Mouse (Mus musculus) heart, embryonic 10.5 days (tissue): ENCODE results near the gene Frzb. TPM values are rescaled to one million over a fixed set of nuclear protein-coding genes. Genes with fewer than 3 reads are reported as not detected.

ENCODE experiments used
- DNase-seq: peaks from one replicate; pipeline ENCODE4 v3.0.0-alpha.2; 2017; ENCODE audit warnings: low spot score
- H3K27ac ChIP-seq: fragments of 300-500 bp; sonication (generic); 2 replicates; pipeline ENCODE4 v1.5.1; 2016; ENCODE audit warnings: mild to moderate bottlenecking
- H3K27me3 ChIP-seq: fragments of 300-500 bp; sonication (generic); 2 replicates; pipeline ENCODE4 v1.6.1; 2016; ENCODE audit warnings: mild to moderate bottlenecking; ENCODE audit not compliant: poor library complexity, insufficient read depth, severe bottlenecking
- H3K36me3 ChIP-seq: fragments of 300-500 bp; sonication (generic); 2 replicates; pipeline ENCODE4 v1.6.1; 2016; ENCODE audit warnings: mild to moderate bottlenecking, moderate library complexity
- H3K4me1 ChIP-seq: fragments of 300-500 bp; sonication (generic); 2 replicates; pipeline ENCODE4 v1.6.1; 2016; ENCODE audit warnings: mild to moderate bottlenecking
- H3K4me3 ChIP-seq: fragments of 300-500 bp; sonication (generic); 2 replicates; pipeline ENCODE4 v1.5.1; 2016; ENCODE audit warnings: mild to moderate bottlenecking, moderate library complexity
- H3K9me3 ChIP-seq: fragments of 300-500 bp; sonication (generic); 2 replicates; pipeline ENCODE4 v1.6.1; 2016; ENCODE audit warnings: mild to moderate bottlenecking, moderate library complexity
- WGBS: fragments of 180-500 bp; shearing (Covaris S2); methylation state at CpG from one replicate; pipeline ENCODE4 v1.1.7; 2016; 5-methylcytosine and 5-hydroxymethylcytosine counted together
- polyA plus RNA-seq: library from polyadenylated mRNA; unstranded; fragments of >200 nt; fragmentation: Nextera tagmentation; extraction: Ambion mirVana; gene quantifications from 2 replicates; pipeline ENCODE4 v1.2.1, GENCODE M21; 2016

Gene Frzb
- polyA plus RNA-seq, 1 experiment from 2014 or later, result 8.9 TPM

- DNase-seq, result no peak
These were observed 2.7 kb downstream of the Frzb start for GRCm38 (mm10) chr2:80444418-80445365.

GRCm38 (mm10) chr2:80443962-80444361, 3.5 kb downstream of the Frzb start:
- DNase-seq, result no peak
- Histone ChIP-seq H3K4me3 (no peak overlapping the region), H3K4me1 (peaks cover 11% of the 10 kb centered on the region), H3K36me3 (no peaks in the 10 kb centered on the region), H3K9me3 (0 out of 2 replicates have a peak, but pooled peaks cover 3% of the 10 kb centered on the region), H3K27ac (no peak overlapping the region), H3K27me3 (peaks cover 23% of the 10 kb centered on the region)
- 89% methylated on average over 2 of the region's 2 CpGs for WGBS

More at GRCm38 (mm10) chr2:80444418-80445365, 2.7 kb downstream of the Frzb start:
- Histone ChIP-seq H3K27ac (no peak overlapping the region), H3K4me3 (no peak overlapping the region), H3K27me3 (peaks cover 23% of the 10 kb centered on the region), H3K9me3 (0 out of 2 replicates have a peak, but pooled peaks cover 3% of the 10 kb centered on the region), H3K36me3 (no peaks in the 10 kb centered on the region), H3K4me1 (peaks cover 11% of the 10 kb centered on the region)
- 68% methylated on average over 14 of the region's 14 CpGs for WGBS

GRCm38 (mm10) chr2:80441386-80441785, 6.0 kb downstream of the Frzb start:
- Histone ChIP-seq H3K9me3 (0 out of 2 replicates have a peak, but pooled peaks cover 3% of the 10 kb centered on the region), H3K36me3 (no peaks in the 10 kb centered on the region), H3K27ac (no peak overlapping the region), H3K27me3 (peaks cover 18% of the 10 kb centered on the region), H3K4me1 (peaks cover 2% of the 10 kb centered on the region; the same call in 1 of the 2 replicates), H3K4me3 (no peak overlapping the region)
- DNase-seq, result no peak
- 95% methylated on average over 3 of the region's 3 CpGs for WGBS

- Histone ChIP-seq H3K9me3 (0 out of 2 replicates have a peak, but pooled peaks cover under 1% of the 10 kb centered on the region), H3K4me3 (no peak overlapping the region), H3K27me3 (no peaks in the 10 kb centered on the region), H3K36me3 (no peaks in the 10 kb centered on the region), H3K27ac (no peak overlapping the region), H3K4me1 (no peaks in the 10 kb centered on the region)
- 72% methylated on average over 3 of the region's 3 CpGs for WGBS
- no peak for DNase-seq
These were observed 8.6 kb downstream of the Frzb start for GRCm38 (mm10) chr2:80438854-80439253.

- no peak for DNase-seq
- H3K27me3 ChIP-seq, result no peaks in the 10 kb centered on the region
- no peak overlapping the region for H3K27ac ChIP-seq
- WGBS, result 80% methylated on average over 2 of the region's 2 CpGs
- no peaks in the 10 kb centered on the region for H3K4me1 ChIP-seq
- H3K36me3 ChIP-seq, result no peaks in the 10 kb centered on the region
- no peaks in the 10 kb centered on the region for H3K9me3 ChIP-seq
- H3K4me3 ChIP-seq, result no peak overlapping the region
These were observed 10.0 kb downstream of the Frzb start for GRCm38 (mm10) chr2:80437401-80437800.

- no peak overlapping the region for H3K27ac ChIP-seq
- no peaks in the 10 kb centered on the region for H3K27me3 ChIP-seq
- DNase-seq, result no peak
- H3K9me3 ChIP-seq, result no peaks in the 10 kb centered on the region
- WGBS, result 70% methylated on average over 11 of the region's 11 CpGs
- no peak overlapping the region for H3K4me3 ChIP-seq
- H3K4me1 ChIP-seq, result peaks cover 5% of the 10 kb centered on the region; the same call in 1 of the 2 replicates
- no peaks in the 10 kb centered on the region for H3K36me3 ChIP-seq
These were observed 12.4 kb downstream of the Frzb start for GRCm38 (mm10) chr2:80434783-80435572.

GRCm38 (mm10) chr2:80433254-80433876, 14.1 kb downstream of the Frzb start:
- peaks cover 7% of the 10 kb centered on the region; the same call in 1 of the 2 replicates for H3K4me1 ChIP-seq
- 64% methylated on average over 6 of the region's 6 CpGs for WGBS

GRCm38 (mm10) chr2:80430357-80431053, 16.9 kb downstream of the Frzb start:
- no peaks in the 10 kb centered on the region for H3K36me3 ChIP-seq
- no peak overlapping the region for H3K27ac ChIP-seq
- peaks cover 7% of the 10 kb centered on the region; the same call in 1 of the 2 replicates for H3K4me1 ChIP-seq
- H3K9me3 ChIP-seq, result no peaks in the 10 kb centered on the region
- DNase-seq, result peak; percentile 31
- no peaks in the 10 kb centered on the region for H3K27me3 ChIP-seq
- H3K4me3 ChIP-seq, result no peak overlapping the region
- WGBS, result 42% methylated on average over 1 of the region's 1 CpGs

More at GRCm38 (mm10) chr2:80433254-80433876, 14.1 kb downstream of the Frzb start:
- DNase-seq, result no peak
- no peaks in the 10 kb centered on the region for H3K27me3 ChIP-seq
- H3K27ac ChIP-seq, result no peak overlapping the region
- no peaks in the 10 kb centered on the region for H3K9me3 ChIP-seq
- H3K36me3 ChIP-seq, result no peaks in the 10 kb centered on the region
- no peak overlapping the region for H3K4me3 ChIP-seq

- Histone ChIP-seq H3K4me1 (no peaks in the 10 kb centered on the region; the same call in 1 of the 2 replicates), H3K27me3 (no peaks in the 10 kb centered on the region), H3K9me3 (no peaks in the 10 kb centered on the region), H3K36me3 (no peaks in the 10 kb centered on the region), H3K4me3 (no peak overlapping the region), H3K27ac (no peak overlapping the region)
- DNase-seq, result peak; percentile 20
- 90% methylated on average over 5 of the region's 5 CpGs for WGBS
These were observed 24.3 kb downstream of the Frzb start for GRCm38 (mm10) chr2:80423116-80423515.

- H3K4me1 ChIP-seq, result no peaks in the 10 kb centered on the region; the same call in 1 of the 2 replicates
- no peaks in the 10 kb centered on the region for H3K27me3 ChIP-seq
- H3K36me3 ChIP-seq, result no peaks in the 10 kb centered on the region
- no peak overlapping the region for H3K27ac ChIP-seq
- 64% methylated on average over 1 of the region's 1 CpGs for WGBS
- H3K9me3 ChIP-seq, result no peaks in the 10 kb centered on the region
- DNase-seq, result no peak
- no peak overlapping the region for H3K4me3 ChIP-seq
These were observed 25.4 kb downstream of the Frzb start for GRCm38 (mm10) chr2:80421990-80422389.

GRCm38 (mm10) chr2:80416286-80416685, 31.1 kb downstream of the Frzb start:
- Histone ChIP-seq H3K4me3 (no peak overlapping the region), H3K9me3 (no peaks in the 10 kb centered on the region), H3K36me3 (no peaks in the 10 kb centered on the region), H3K4me1 (0 out of 2 replicates have a peak, but pooled peaks cover 3% of the 10 kb centered on the region), H3K27me3 (no peaks in the 10 kb centered on the region), H3K27ac (no peak overlapping the region)
- no peak for DNase-seq
- 87% methylated on average over 6 of the region's 6 CpGs for WGBS

GRCm38 (mm10) chr2:80414387-80414786, 33.0 kb downstream of the Frzb start:
- H3K27me3 ChIP-seq, result no peaks in the 10 kb centered on the region
- H3K4me1 ChIP-seq, result 0 out of 2 replicates have a peak, but pooled peaks cover 7% of the 10 kb centered on the region
- H3K4me3 ChIP-seq, result no peak overlapping the region
- no peak for DNase-seq
- 62% methylated on average over 3 of the region's 3 CpGs for WGBS
- no peak overlapping the region for H3K27ac ChIP-seq
- H3K36me3 ChIP-seq, result no peaks in the 10 kb centered on the region
- no peaks in the 10 kb centered on the region for H3K9me3 ChIP-seq
